Mouse (Mus musculus) embryonic fibroblast, embryonic 13.5 days (primary cell): ENCODE data around the gene Ssr1.

Source experiments
- CTCF ChIP-seq: IDR thresholded peaks from 2 replicates; pipeline ENCODE4 v1.5.1; 2011; ENCODE audit warnings: mild to moderate bottlenecking, control low read depth, low read length, moderate library complexity, borderline replicate concordance; ENCODE audit not compliant: insufficient read depth
- POLR2A ChIP-seq: IDR thresholded peaks from 2 replicates; pipeline ENCODE4 v1.6.1; 2011; ENCODE audit warnings: low read depth, mild to moderate bottlenecking, control low read depth, low read length, moderate library complexity

GRCm38 (mm10) chr13:37993704-37994404, at the start of gene Ssr1:
- no peak for TF ChIP-seq CTCF
- peak; percentile 92 for TF ChIP-seq POLR2A
